Mouse (Mus musculus): ENCODE measurements at regions not wholly inside any gene's neighbourhood (a gene's known extent, or its start where the extent isn't known, plus 50 kb on each side); places are given as distances from the start of the nearest gene placed in this dataset.

GRCm38 (mm10) chr14:72779446-72779845 is 69.6 kb upstream of the Fndc3a start:
- Histone ChIP-seq H3K9me3 (replicated peaks; ENCODE audit: control insufficient read depth, low read length, poor library complexity, severe bottlenecking) (no peaks in the 10 kb centered on the region), H3K9ac (ENCODE audit: low read depth, low read length) (no peak overlapping the region), H3K4me1 (ENCODE audit: control insufficient read depth, insufficient read depth, low read length) (no peaks in the 10 kb centered on the region), H3K36me3 (ENCODE audit: control insufficient read depth, insufficient read depth, low read length) (no peaks in the 10 kb centered on the region), H3K27ac (ENCODE audit: low read length) (no peak overlapping the region), H3K4me2 (ENCODE audit: low read length) (no peak overlapping the region), H3K27me3 (ENCODE audit: control insufficient read depth, insufficient read depth, low read depth, low read length) (no peaks in the 10 kb centered on the region), H3K4me3 (ENCODE audit: low read depth, low read length) (no peak overlapping the region)
- ATAC-seq = no peak
- 53% methylated on average over 4 of the region's 4 CpGs for WGBS

DNA sequence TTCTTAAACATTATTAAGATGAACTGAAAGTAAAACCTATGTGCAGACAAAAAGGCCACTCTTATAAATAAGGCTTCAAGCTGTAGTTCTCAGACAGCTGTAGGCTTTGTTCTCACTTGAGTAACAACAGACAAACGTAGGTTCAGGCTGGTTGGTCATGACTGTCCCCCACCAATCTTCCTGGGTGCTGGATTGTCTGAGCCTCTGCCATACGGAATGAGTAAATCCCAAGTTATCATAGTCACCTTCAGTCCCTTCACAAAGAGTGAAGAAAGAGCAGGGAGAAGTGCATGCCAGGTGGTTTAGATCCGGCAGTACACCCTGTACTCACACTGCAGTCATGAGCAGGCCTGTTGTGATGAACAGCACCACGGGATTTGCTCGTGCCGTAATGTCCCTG is 69.0 kb upstream of the Fndc3a start:
- H3K36me3 ChIP-seq (ENCODE audit: control insufficient read depth, insufficient read depth, low read length) = no peaks in the 10 kb centered on the region
- H3K4me2 ChIP-seq (ENCODE audit: low read length) = no peak overlapping the region
- no peak overlapping the region for H3K9ac ChIP-seq (ENCODE audit: low read depth, low read length)
- no peaks in the 10 kb centered on the region for H3K9me3 ChIP-seq (replicated peaks; ENCODE audit: control insufficient read depth, low read length, poor library complexity, severe bottlenecking)
- no peak overlapping the region for H3K4me3 ChIP-seq (ENCODE audit: low read depth, low read length)
- H3K27ac ChIP-seq (ENCODE audit: low read length) = no peak overlapping the region
- no peak for ATAC-seq
- 74% methylated on average over 6 of the region's 6 CpGs for WGBS
- no peaks in the 10 kb centered on the region for H3K27me3 ChIP-seq (ENCODE audit: control insufficient read depth, insufficient read depth, low read depth, low read length)
- H3K4me1 ChIP-seq (ENCODE audit: control insufficient read depth, insufficient read depth, low read length) = no peaks in the 10 kb centered on the region

DNA sequence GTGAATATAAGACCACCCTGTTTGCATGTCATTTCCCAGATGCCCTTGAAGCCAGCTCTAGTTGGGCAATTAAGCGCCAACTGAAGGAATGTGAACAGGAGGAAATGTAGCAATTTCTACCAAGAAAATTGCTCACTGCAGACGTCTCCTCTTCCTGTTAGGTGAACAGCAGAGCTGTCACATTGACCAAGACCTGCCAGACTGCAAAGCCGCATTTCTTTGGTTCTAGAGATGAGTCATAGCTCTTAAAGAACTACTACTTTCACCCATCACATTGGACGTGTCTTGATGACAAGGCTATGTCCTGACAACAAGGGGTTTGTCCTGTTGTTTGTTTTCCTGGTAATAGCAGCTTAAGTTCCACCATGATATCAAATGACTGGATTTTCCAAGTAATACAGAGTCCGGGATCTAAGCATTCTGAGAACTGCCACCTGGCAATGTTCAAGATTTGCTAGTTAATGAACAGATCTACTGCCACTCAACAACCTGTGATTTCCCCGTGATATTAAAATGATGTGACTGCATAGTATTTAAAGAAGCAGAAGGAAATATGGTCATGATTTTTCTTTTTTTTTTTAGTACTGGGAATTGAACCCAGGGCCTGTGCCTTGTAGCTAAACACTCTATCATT is 68.2 kb upstream of the Fndc3a start:
- no peak for ATAC-seq
- Histone ChIP-seq H3K27ac (ENCODE audit: low read length) (no peak overlapping the region), H3K36me3 (ENCODE audit: control insufficient read depth, insufficient read depth, low read length) (no peaks in the 10 kb centered on the region), H3K4me2 (ENCODE audit: low read length) (no peak overlapping the region), H3K27me3 (ENCODE audit: control insufficient read depth, insufficient read depth, low read depth, low read length) (no peaks in the 10 kb centered on the region), H3K4me3 (ENCODE audit: low read depth, low read length) (no peak overlapping the region), H3K9me3 (replicated peaks; ENCODE audit: control insufficient read depth, low read length, poor library complexity, severe bottlenecking) (no peaks in the 10 kb centered on the region), H3K4me1 (ENCODE audit: control insufficient read depth, insufficient read depth, low read length) (no peaks in the 10 kb centered on the region), H3K9ac (ENCODE audit: low read depth, low read length) (no peak overlapping the region)
- 87% methylated on average over 6 of the region's 6 CpGs for WGBS

DNA sequence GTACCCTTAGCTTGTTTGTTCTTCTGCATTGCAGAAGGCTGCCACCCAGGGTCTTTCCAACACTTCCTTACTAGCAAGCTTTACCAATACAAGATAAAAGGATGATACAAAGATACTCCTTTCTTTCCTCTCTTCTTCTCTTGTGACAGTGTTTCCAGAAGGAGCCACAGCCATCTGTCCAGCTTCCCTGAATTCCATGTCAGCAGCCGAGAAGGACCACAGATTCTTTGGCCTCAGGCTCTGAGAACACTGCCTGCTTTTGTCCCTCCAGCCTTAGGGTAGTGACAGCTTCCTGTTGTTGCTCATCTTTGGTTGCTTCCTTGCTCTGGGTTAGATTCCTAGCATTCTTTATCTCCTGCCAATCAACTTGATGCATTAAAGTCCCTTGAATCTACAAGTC is 60.4 kb upstream of the Fndc3a start:
- ATAC-seq = no peak
- no peaks in the 10 kb centered on the region for H3K36me3 ChIP-seq (ENCODE audit: control insufficient read depth, insufficient read depth, low read length)
- 52% methylated on average over 1 of the region's 1 CpGs for whole genome bisulfite sequencing
- H3K4me3 ChIP-seq (ENCODE audit: low read depth, low read length) = no peak overlapping the region
- H3K27ac ChIP-seq (ENCODE audit: low read length) = no peak overlapping the region
- no peak overlapping the region for H3K9ac ChIP-seq (ENCODE audit: low read depth, low read length)
- 0 out of 2 replicates have a peak, but pooled peaks cover 5% of the 10 kb centered on the region for H3K9me3 ChIP-seq (replicated peaks; ENCODE audit: control insufficient read depth, low read length, poor library complexity, severe bottlenecking)
- H3K4me1 ChIP-seq (ENCODE audit: control insufficient read depth, insufficient read depth, low read length) = no peaks in the 10 kb centered on the region
- no peaks in the 10 kb centered on the region for H3K27me3 ChIP-seq (ENCODE audit: control insufficient read depth, insufficient read depth, low read depth, low read length)
- H3K4me2 ChIP-seq (ENCODE audit: low read length) = no peak overlapping the region

- no peaks in the 10 kb centered on the region for H3K4me1 ChIP-seq (ENCODE audit: control insufficient read depth, insufficient read depth, low read length)
- H3K9ac ChIP-seq (ENCODE audit: low read depth, low read length) = no peak overlapping the region
Observed at GRCm38 (mm10) chr14:72760123-72760522, 50.3 kb upstream of the Fndc3a start.

More at GRCm38 (mm10) chr14:72760123-72760522, 50.3 kb upstream of the Fndc3a start:
- no peak overlapping the region for H3K4me2 ChIP-seq (ENCODE audit: low read length)
- H3K4me3 ChIP-seq (ENCODE audit: low read depth, low read length) = no peak overlapping the region
- ATAC-seq = no peak
- no peaks in the 10 kb centered on the region for H3K9me3 ChIP-seq (replicated peaks; ENCODE audit: control insufficient read depth, low read length, poor library complexity, severe bottlenecking)
- H3K36me3 ChIP-seq (ENCODE audit: control insufficient read depth, insufficient read depth, low read length) = no peaks in the 10 kb centered on the region
- H3K27ac ChIP-seq (ENCODE audit: low read length) = no peak overlapping the region
- H3K27me3 ChIP-seq (ENCODE audit: control insufficient read depth, insufficient read depth, low read depth, low read length) = no peaks in the 10 kb centered on the region
